Mouse (Mus musculus): Measurements from ENCODE around the gene Olfr287. TPM values are rescaled to one million over a fixed set of nuclear protein-coding genes. Genes with fewer than 3 reads are reported as not detected.
A peak's percentile ranks its signal among the peaks of the same experiment; 100 is the strongest.

Olfr287 gene
- polyA plus RNA-seq (2012; rRNA removed): not detected in 2 replicates

- DNase-seq (ENCODE audit: low read depth): no peak
Measured at GRCm38 (mm10) chr15:98220877-98221276, at the start of gene Olfr287, which contains the start of gene Gm44579. Gene Olfr287, minus strand, starts transcription at chr15:98221056. Gene Gm44579, minus strand, starts transcription at chr15:98220977.

GRCm38 (mm10) chr15:98257776-98258175, 36.9 kb upstream of the Olfr287 start:
- DNase-seq (ENCODE audit: low read depth): no peak

GRCm38 (mm10) chr15:98257193-98257592, 36.3 kb upstream of the Olfr287 start, which contains the start of gene H1fnt:
Gene H1fnt, minus strand, starts transcription at chr15:98257293.
- DNase-seq (ENCODE audit: low read depth): no peak

GRCm38 (mm10) chr15:98256271-98256670, 35.4 kb upstream of the Olfr287 start:
- peak; percentile 62 for DNase-seq (ENCODE audit: low read depth)

- DNase-seq (ENCODE audit: low read depth): no peak
Measured at GRCm38 (mm10) chr15:98235442-98235841, 14.6 kb upstream of the Olfr287 start.

- no peak for DNase-seq (ENCODE audit: low read depth)
Measured at GRCm38 (mm10) chr15:98234350-98234749, 13.5 kb upstream of the Olfr287 start, which contains the start of gene Olfr286. Gene Olfr286, minus strand, starts transcription at chr15:98234450.

GRCm38 (mm10) chr15:98226096-98226495, 5.2 kb upstream of the Olfr287 start:
- no peak for DNase-seq (ENCODE audit: low read depth)

- no peak for DNase-seq (ENCODE audit: low read depth)
Measured at GRCm38 (mm10) chr15:98225610-98226009, 4.8 kb upstream of the Olfr287 start.

- DNase-seq (ENCODE audit: low read depth): no peak
Measured at GRCm38 (mm10) chr15:98222377-98222776, 1.5 kb upstream of the Olfr287 start.

GRCm38 (mm10) chr15:98214130-98214529, 6.7 kb downstream of the Olfr287 start:
- no peak for DNase-seq (ENCODE audit: low read depth)

- no peak for DNase-seq (ENCODE audit: low read depth)
Measured at GRCm38 (mm10) chr15:98213336-98213870, 7.5 kb downstream of the Olfr287 start.

- no peak for DNase-seq (ENCODE audit: low read depth)
Measured at GRCm38 (mm10) chr15:98209676-98210075, 11.2 kb downstream of the Olfr287 start.

GRCm38 (mm10) chr15:98195442-98195841, 25.4 kb downstream of the Olfr287 start, which contains the start of gene Olfr288:
Gene Olfr288, minus strand, starts transcription at chr15:98195542.
- no peak for DNase-seq (ENCODE audit: low read depth)

GRCm38 (mm10) chr15:98184456-98184855, 36.4 kb downstream of the Olfr287 start:
- no peak for DNase-seq (ENCODE audit: low read depth)

- DNase-seq (ENCODE audit: low read depth): no peak
Measured at GRCm38 (mm10) chr15:98181856-98182570, 38.8 kb downstream of the Olfr287 start.

- no peak for DNase-seq (ENCODE audit: low read depth)
Measured at GRCm38 (mm10) chr15:98181132-98181711, 39.6 kb downstream of the Olfr287 start.

GRCm38 (mm10) chr15:98180567-98181131, 40.2 kb downstream of the Olfr287 start:
- DNase-seq (ENCODE audit: low read depth): no peak

GRCm38 (mm10) chr15:98177320-98177719, 43.5 kb downstream of the Olfr287 start:
- no peak for DNase-seq (ENCODE audit: low read depth)

GRCm38 (mm10) chr15:98173821-98174220, 47.0 kb downstream of the Olfr287 start:
- DNase-seq (ENCODE audit: low read depth): no peak

GRCm38 (mm10) chr15:98172113-98172512, 48.7 kb downstream of the Olfr287 start:
- DNase-seq (ENCODE audit: low read depth): no peak

GRCm38 (mm10) chr15:98170917-98171316, 49.9 kb downstream of the Olfr287 start:
- no peak for DNase-seq (ENCODE audit: low read depth)

GRCm38 (mm10) chr15:98170365-98170764, 50.5 kb downstream of the Olfr287 start:
- DNase-seq (ENCODE audit: low read depth): no peak

All from gonadal fat pad, adult 2 months (tissue).